Mouse (Mus musculus): ENCODE measurements around the gene Htr1d. TPM values are rescaled to one million over a fixed set of nuclear protein-coding genes. Genes with fewer than 3 reads are reported as not detected.

The Htr1d gene
- 0.36 and 0.75 TPM in 2 replicates for polyA plus RNA-seq (2016; fragmentation: Nextera tagmentation; extraction: Ambion mirVana)

DNA sequence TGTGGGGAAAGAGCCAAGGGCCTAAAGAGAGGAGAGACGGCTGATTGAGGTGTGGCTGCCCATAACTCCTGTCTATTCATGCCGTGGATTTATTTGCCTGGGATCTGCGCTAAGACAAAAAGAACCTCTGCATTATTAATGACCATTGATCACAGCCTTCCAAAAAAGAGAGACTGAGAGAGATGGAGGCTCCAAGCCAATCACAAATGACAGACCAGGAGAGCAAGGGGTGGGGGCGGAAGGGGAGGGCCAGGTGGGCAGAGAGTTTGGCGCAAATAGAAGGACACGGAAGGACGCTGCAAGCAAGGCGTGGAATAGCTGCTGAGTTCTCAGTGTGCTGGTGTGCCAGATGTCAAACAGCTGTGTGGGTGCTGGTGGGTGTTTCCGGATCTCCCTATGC is at the start of gene Htr1d:
Htr1d (plus strand) TSS at position 301 of the 400 bp plus-strand sequence.
- ATAC-seq (ENCODE audit: insufficient number of reproducible peaks, insufficient read depth, low FRiP score, low TSS enrichment), result no peak
- Histone ChIP-seq H3K4me1 (peaks cover 17% of the 10 kb centered on the region), H3K9me3 (no peaks in the 10 kb centered on the region), H3K4me2 (replicated peaks) (peak within 1 kb of the TSS; percentile 97), H3K36me3 (no peaks in the 10 kb centered on the region), H3K9ac (peak within 1 kb of the TSS; percentile 58), H3K27me3 (peaks cover 49% of the 10 kb centered on the region), H3K4me3 (peak within 1 kb of the TSS; percentile 42), H3K27ac (no peak within 1 kb of the TSS)
- WGBS, result 71% methylated on average over 9 of the region's 9 CpGs

DNA sequence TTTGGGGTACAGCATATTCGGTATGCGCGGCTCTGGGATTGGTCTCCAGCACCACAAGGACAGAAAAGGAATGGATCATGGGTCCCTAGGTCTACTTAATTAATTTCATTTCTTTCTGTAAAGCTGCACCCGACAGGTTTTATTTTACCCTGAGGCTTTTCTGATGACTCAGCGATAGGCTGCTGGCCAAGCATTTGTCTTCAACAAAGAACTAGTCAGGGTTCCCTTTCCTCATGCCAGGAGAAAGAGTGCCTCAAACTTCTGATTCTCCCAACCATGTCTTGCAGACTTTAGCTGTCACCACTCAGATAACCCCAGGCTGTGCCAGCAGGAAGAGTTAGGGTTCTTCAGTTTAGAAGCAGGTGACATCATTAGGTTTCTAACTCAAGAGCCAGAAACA is 46.3 kb upstream of the Htr1d start:
- H3K27ac ChIP-seq, result no peak overlapping the region
- WGBS, result 88% methylated on average over 5 of the region's 5 CpGs
- no peaks in the 10 kb centered on the region for H3K36me3 ChIP-seq
- H3K9me3 ChIP-seq, result no peaks in the 10 kb centered on the region
- ATAC-seq (ENCODE audit: insufficient number of reproducible peaks, insufficient read depth, low FRiP score, low TSS enrichment), result no peak
- no peak overlapping the region for H3K4me3 ChIP-seq
- no peaks in the 10 kb centered on the region for H3K27me3 ChIP-seq
- no peak overlapping the region for H3K4me2 ChIP-seq (replicated peaks)
- H3K4me1 ChIP-seq, result peaks cover 7% of the 10 kb centered on the region; the same call in 1 of the 2 replicates
- no peak overlapping the region for H3K9ac ChIP-seq

DNA sequence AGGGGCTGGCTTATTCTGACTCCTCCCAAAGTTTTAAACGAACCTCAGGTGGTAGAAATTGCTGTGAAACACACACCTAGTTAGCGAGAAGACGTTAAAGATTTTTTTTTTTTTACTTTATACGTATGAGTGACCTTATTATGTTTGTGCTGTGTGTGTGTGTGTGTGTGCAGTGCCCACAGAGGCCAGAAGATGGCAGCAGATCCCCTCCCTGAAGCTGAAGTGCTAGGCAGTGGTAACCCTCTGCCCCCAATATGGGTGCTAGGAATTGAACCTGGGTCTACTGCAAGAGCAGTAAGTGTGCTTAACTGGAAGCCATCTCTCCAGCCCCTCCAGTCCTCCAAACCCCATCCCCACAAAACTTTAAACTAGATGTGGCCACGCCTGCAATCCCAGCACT is 40.3 kb upstream of the Htr1d start:
- no peak overlapping the region for H3K4me2 ChIP-seq (replicated peaks)
- 79% methylated on average over 5 of the region's 5 CpGs for whole genome bisulfite sequencing
- no peak for ATAC-seq (ENCODE audit: insufficient number of reproducible peaks, insufficient read depth, low FRiP score, low TSS enrichment)

DNA sequence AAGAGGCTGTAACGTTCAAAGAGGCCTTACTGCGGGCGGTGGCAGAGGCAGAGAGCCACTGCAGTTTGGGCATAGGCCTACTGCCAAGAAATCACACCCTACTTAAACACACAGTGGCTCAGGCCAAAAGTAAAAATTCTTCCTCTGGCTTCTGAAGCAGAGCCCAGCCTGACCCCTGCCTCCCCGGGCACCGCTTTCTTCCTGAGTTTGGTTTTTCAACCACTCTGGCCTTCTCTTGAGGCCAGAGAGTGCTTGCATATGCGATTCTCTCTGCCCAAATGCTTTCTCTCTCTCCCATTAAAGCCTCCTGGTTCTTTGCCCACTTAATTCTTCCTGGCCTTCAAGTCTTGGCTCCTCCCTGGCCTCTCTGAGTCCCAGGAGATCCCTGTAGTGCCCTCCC is 39.5 kb upstream of the Htr1d start:
- ATAC-seq (ENCODE audit: insufficient number of reproducible peaks, insufficient read depth, low FRiP score, low TSS enrichment), result no peak
- Histone ChIP-seq H3K9ac (no peak overlapping the region), H3K27ac (no peak overlapping the region), H3K4me2 (replicated peaks) (no peak overlapping the region), H3K27me3 (no peaks in the 10 kb centered on the region), H3K4me3 (no peak overlapping the region), H3K36me3 (no peaks in the 10 kb centered on the region), H3K4me1 (no peaks in the 10 kb centered on the region), H3K9me3 (no peaks in the 10 kb centered on the region)
- WGBS, result 72% methylated on average over 6 of the region's 6 CpGs

More for the DNA sequence above, 40.3 kb upstream of the Htr1d start:
- Histone ChIP-seq H3K4me1 (no peaks in the 10 kb centered on the region), H3K4me3 (no peak overlapping the region), H3K9me3 (no peaks in the 10 kb centered on the region), H3K9ac (no peak overlapping the region), H3K27ac (no peak overlapping the region), H3K36me3 (no peaks in the 10 kb centered on the region), H3K27me3 (no peaks in the 10 kb centered on the region)

DNA sequence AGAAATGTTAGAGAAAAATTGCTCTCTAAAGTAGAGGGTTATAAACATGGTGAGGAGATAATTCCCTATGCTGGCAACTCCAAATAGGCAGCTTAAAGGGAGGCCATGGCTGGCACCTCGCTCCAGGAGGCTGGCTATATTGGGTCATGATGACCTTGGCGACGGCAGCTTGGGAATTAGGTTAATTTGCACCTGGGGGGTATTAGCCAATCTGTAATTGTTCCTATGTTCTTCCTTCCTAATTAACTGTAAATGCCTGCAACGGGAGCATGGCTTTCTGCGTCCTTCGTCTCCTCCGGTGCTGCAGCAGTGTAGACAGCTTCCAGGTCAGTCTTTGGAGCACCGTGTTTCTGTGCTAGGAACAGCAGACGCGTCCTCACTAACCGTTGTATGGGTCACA is 36.1 kb upstream of the Htr1d start:
- Histone ChIP-seq H3K27ac (no peak overlapping the region), H3K36me3 (no peaks in the 10 kb centered on the region), H3K4me2 (replicated peaks) (no peak overlapping the region), H3K9ac (no peak overlapping the region), H3K4me1 (no peaks in the 10 kb centered on the region), H3K9me3 (no peaks in the 10 kb centered on the region), H3K4me3 (no peak overlapping the region), H3K27me3 (no peaks in the 10 kb centered on the region)
- no peak for ATAC-seq (ENCODE audit: insufficient number of reproducible peaks, insufficient read depth, low FRiP score, low TSS enrichment)
- WGBS, result 56% methylated on average over 11 of the region's 11 CpGs

DNA sequence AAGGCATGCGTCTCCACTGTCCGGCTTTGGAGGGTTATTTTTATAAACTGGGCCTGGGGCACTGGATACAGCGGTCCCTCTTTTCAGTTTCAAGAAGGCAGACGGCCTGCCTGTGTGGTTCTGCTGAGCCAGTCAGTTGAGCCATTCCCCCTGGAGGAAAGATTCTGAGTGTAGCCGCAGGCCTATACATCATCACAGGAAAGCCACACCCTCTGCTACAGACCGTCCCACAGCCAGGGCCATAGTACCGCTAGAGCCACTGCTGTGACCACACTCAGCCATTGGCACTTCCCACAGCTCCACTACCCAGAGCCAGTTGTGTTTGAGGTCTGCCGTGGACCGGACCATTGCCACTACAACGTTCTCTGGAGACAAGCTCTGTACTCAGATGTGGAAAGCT is 21.5 kb upstream of the Htr1d start:
- 79% methylated on average over 10 of the region's 10 CpGs for whole genome bisulfite sequencing
- no peak overlapping the region for H3K4me2 ChIP-seq (replicated peaks)

DNA sequence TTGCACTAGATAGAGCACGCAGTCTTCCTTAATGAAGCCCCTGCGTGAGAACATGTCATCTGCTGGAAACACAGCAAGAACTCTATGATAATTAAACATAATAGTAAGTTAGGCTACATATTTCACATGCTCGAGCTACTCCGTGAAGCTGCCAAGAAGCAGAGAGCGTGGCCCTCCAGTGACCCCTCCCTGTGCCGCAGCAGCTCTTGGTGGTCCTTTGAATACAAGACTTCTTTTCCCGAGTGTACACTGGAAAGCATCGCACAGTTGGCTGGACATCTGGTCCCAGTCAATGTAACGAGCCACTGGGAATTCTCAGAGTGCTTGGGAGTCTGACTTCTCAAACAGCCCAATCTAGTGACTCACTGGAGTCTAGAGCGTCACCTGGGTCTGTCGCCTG is 15.5 kb upstream of the Htr1d start:
- H3K27me3 ChIP-seq, result no peaks in the 10 kb centered on the region
- H3K4me1 ChIP-seq, result no peaks in the 10 kb centered on the region
- WGBS, result 52% methylated on average over 11 of the region's 11 CpGs
- H3K4me2 ChIP-seq (replicated peaks), result no peak overlapping the region
- no peak overlapping the region for H3K9ac ChIP-seq
- H3K27ac ChIP-seq, result no peak overlapping the region
- H3K9me3 ChIP-seq, result no peaks in the 10 kb centered on the region
- ATAC-seq (ENCODE audit: insufficient number of reproducible peaks, insufficient read depth, low FRiP score, low TSS enrichment), result no peak
- H3K4me3 ChIP-seq, result no peak overlapping the region
- no peaks in the 10 kb centered on the region for H3K36me3 ChIP-seq

More for the DNA sequence above, 21.5 kb upstream of the Htr1d start:
- Histone ChIP-seq H3K4me1 (no peaks in the 10 kb centered on the region), H3K27me3 (no peaks in the 10 kb centered on the region), H3K4me3 (no peak overlapping the region), H3K9ac (no peak overlapping the region), H3K27ac (no peak overlapping the region), H3K36me3 (no peaks in the 10 kb centered on the region), H3K9me3 (no peaks in the 10 kb centered on the region)
- no peak for ATAC-seq (ENCODE audit: insufficient number of reproducible peaks, insufficient read depth, low FRiP score, low TSS enrichment)

DNA sequence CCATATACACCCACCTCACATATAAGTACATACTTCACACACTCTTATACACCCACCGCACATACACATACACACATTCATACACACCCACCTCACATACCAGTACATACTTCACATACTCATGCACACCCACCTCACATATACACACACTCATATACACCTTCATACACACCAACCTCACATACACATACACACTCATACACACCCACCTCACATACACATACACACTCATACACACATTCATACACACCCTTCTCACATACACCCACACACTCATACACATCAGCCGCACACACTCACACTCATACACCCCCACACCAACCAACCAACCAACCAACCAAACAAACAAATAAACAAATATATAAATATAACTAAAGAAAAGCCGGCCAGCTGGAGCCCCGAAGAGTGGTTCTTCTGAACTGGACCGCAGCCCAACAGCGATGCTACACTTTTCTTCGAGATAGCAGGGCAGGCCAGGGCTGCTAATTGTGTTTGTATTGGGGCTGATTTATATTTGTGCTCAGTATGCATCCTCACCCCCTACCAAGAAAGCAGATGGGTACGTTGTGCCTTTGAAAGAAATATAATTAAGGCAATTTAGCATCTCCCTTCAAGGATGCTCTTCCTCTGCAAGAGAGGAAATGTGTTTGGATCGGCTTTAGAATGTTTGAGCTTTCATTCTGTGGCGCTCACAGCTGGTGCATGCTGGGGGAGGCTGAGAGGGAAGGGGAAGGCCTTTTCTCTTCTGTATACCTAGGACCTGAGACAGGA is 11.1 kb upstream of the Htr1d start:
- Histone ChIP-seq H3K27ac (no peak overlapping the region), H3K27me3 (no peaks in the 10 kb centered on the region), H3K4me3 (no peak overlapping the region), H3K36me3 (no peaks in the 10 kb centered on the region), H3K9me3 (no peaks in the 10 kb centered on the region), H3K4me1 (no peaks in the 10 kb centered on the region), H3K9ac (no peak overlapping the region), H3K4me2 (replicated peaks) (no peak overlapping the region)
- WGBS, result 76% methylated on average over 10 of the region's 10 CpGs
- ATAC-seq (ENCODE audit: insufficient number of reproducible peaks, insufficient read depth, low FRiP score, low TSS enrichment), result peak; percentile 60

DNA sequence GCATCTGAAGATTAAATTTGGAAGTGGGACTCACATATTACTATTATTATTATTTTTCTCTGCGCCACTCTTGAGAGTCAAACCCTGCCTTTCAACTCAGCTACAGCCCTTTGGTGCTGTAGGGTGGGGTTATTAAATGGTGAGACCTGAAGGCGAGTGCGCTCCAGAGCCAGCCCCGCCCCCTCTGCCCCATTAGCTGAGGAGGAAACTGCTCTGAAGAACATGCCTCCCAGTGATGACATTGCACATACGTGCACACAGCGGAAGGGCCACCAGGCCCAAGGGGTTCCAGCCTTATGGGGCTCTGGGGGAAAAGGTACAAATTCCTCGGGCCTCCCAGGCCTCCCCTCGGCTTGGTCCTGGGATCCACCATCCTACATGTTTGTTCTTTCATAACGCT is 7.8 kb upstream of the Htr1d start:
- no peak for ATAC-seq (ENCODE audit: insufficient number of reproducible peaks, insufficient read depth, low FRiP score, low TSS enrichment)
- H3K4me3 ChIP-seq, result no peak overlapping the region
- WGBS, result 75% methylated on average over 9 of the region's 9 CpGs
- H3K9ac ChIP-seq, result no peak overlapping the region
- no peak overlapping the region for H3K4me2 ChIP-seq (replicated peaks)
- no peaks in the 10 kb centered on the region for H3K27me3 ChIP-seq
- no peaks in the 10 kb centered on the region for H3K36me3 ChIP-seq
- no peak overlapping the region for H3K27ac ChIP-seq
- peaks cover 5% of the 10 kb centered on the region; the same call in 1 of the 2 replicates for H3K4me1 ChIP-seq
- no peaks in the 10 kb centered on the region for H3K9me3 ChIP-seq

DNA sequence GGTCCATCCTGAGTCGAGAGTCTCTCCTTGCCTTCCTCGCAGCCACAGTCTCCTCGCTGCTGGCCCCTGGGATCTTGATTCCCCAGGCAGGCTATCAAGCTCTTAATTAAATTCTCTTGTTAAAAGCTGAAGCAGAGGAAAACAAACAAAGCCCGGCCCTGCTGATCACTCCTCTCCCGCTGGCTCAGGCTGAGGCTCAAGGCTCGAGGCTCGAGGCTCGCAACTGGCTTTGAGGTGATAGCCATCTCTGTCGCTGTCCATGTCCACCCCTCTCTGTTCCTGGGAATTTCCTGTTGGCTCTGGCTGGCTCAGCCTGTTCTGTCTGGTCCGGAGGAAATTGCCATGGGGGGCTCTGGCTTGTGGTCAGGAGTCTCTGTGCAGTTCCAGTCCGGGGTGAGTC is 4.4 kb upstream of the Htr1d start:
- ATAC-seq (ENCODE audit: insufficient number of reproducible peaks, insufficient read depth, low FRiP score, low TSS enrichment), result no peak
- H3K27ac ChIP-seq, result no peak overlapping the region
- no peak overlapping the region for H3K9ac ChIP-seq
- no peak overlapping the region for H3K4me3 ChIP-seq
- H3K9me3 ChIP-seq, result no peaks in the 10 kb centered on the region
- peaks cover 7% of the 10 kb centered on the region; the same call in 1 of the 2 replicates for H3K4me1 ChIP-seq
- WGBS, result 11% methylated on average over 11 of the region's 11 CpGs
- no peaks in the 10 kb centered on the region for H3K36me3 ChIP-seq
- H3K4me2 ChIP-seq (replicated peaks), result no peak overlapping the region
- H3K27me3 ChIP-seq, result peaks cover 26% of the 10 kb centered on the region

DNA sequence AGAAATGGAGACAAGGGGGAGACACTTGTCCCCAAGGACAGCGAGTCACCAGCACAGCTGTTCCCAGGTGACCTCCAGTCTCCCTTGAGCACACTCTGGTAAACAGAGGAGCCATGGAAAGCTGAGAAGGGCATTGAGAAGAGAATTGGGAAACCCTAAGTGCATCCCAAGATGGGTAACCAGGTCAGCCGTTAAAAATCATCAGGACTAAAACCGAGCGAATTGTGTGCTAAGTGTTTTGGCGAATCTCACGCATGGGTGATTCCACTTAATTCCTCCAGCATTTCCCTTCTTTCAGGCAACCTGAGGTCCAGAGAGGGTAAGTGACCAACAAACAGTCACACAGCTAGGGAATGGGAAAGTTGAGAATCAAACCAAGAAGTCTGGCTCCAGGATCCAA is 3.9 kb upstream of the Htr1d start:
- Histone ChIP-seq H3K4me1 (peaks cover 11% of the 10 kb centered on the region; the same call in 1 of the 2 replicates), H3K4me3 (no peak overlapping the region), H3K9me3 (no peaks in the 10 kb centered on the region), H3K27me3 (peaks cover 30% of the 10 kb centered on the region), H3K9ac (no peak overlapping the region), H3K27ac (no peak overlapping the region), H3K4me2 (replicated peaks) (no peak overlapping the region), H3K36me3 (no peaks in the 10 kb centered on the region)
- ATAC-seq (ENCODE audit: insufficient number of reproducible peaks, insufficient read depth, low FRiP score, low TSS enrichment), result no peak
- 60% methylated on average over 6 of the region's 6 CpGs for WGBS

DNA sequence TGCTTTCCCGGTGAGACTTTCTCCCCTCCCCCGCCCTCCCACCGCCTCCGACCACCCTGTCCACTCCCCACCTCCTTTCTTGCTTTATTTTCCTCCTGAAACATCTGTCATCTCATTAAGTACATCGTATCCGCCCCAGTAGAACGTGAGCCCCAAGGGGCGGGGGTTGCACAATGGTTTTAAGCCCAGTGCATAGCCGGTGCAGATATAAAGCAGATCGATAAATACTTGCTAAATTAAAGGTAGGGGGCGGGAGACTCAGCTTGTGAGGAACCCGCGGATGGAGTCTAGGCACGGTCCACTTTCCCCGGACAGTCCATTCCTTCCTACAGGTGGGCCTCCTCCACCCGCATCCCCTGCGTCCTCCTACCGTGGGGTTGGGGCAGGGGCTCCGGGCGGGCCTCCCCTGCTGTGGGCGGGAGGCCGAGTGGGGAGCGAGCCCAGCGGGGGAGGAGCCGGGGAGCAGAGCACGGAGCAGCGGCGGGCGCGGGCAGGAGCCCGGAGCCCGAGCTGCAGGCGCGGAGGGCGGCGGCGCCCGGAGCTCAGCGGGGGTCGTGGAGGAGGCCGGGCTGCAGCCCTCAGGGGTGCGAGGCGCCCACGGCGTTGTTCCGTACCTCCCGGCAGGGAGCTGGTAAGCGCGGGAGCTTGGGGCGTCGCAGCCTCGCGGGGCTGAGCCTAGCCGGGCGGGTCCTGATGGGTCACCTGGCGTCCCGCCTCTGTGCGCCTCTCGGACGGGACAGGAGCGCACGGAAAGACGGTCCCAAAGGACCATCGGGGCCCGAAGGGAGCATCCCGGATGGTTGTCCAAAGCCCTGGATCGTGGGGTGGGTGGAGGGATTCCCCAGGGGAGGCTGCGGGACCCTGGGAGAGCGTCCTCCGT is 1.0 kb downstream of the Htr1d start:
- H3K27ac ChIP-seq, result no peak overlapping the region
- no peaks in the 10 kb centered on the region for H3K9me3 ChIP-seq
- 0 out of 2 replicates have a peak, but pooled peaks have one; percentile 53 for ATAC-seq (ENCODE audit: insufficient number of reproducible peaks, insufficient read depth, low FRiP score, low TSS enrichment)

More for the DNA sequence above, 1.0 kb downstream of the Htr1d start:
- Histone ChIP-seq H3K4me2 (replicated peaks) (peak overlapping the region; percentile 97), H3K4me1 (peaks cover 12% of the 10 kb centered on the region), H3K4me3 (peak overlapping the region; percentile 42), H3K27me3 (peaks cover 49% of the 10 kb centered on the region), H3K36me3 (no peaks in the 10 kb centered on the region), H3K9ac (peak overlapping the region; percentile 58)
- 2% methylated on average over 57 of the region's 70 CpGs for WGBS
